Comparison of ENCODE assay signal across 10 mouse cellular contexts in genomic region chr14:122449601-122450495, GRCm38 (mm10). TPM values are rescaled to one million over a fixed set of nuclear protein-coding genes. Genes with fewer than 3 reads are reported as not detected.
A peak's percentile ranks its signal among the peaks of the same experiment; 100 is the strongest.
DNase-seq lines count a peak whose midpoint lies in the region; ATAC-seq and TF ChIP-seq lines count a peak whose summit lies in the region.
"Had no signal": no experiment of that assay in that cellular context is flagged by ENCODE, and none has a peak within 500 bp of the region (broad histone marks: within the 10 kb centered on the region; RNA-seq: fewer than 3 reads in every experiment).

No protein-coding gene starts in this region.

- H3K4me1 ChIP-seq in heart, embryonic 16.5 days (ENCODE audit: control insufficient read depth, insufficient read depth, low read length), result 0 out of 2 replicates have a peak, but pooled peaks cover 9% of the 10 kb centered on the region
- H3K4me1 ChIP-seq in cerebellum, adult 2 months (ENCODE audit: control insufficient read depth, insufficient read depth, low read length), result peaks cover 18% of the 10 kb centered on the region
- H3K4me1 ChIP-seq in midbrain, embryonic 14.5 days (ENCODE audit: control insufficient read depth, insufficient read depth, low read length), result peaks cover 26% of the 10 kb centered on the region; the same call in 1 of the 2 replicates
- peaks cover 2% of the 10 kb centered on the region; the same call in 1 of the 2 replicates for H3K4me1 ChIP-seq in lung, adult 2 months (ENCODE audit: control insufficient read depth, insufficient read depth, low read length)

- TF ChIP-seq POLR2A in cerebellum, adult 2 months (IDR thresholded peaks at IDR 0.05; ENCODE audit: borderline replicate concordance, insufficient read depth, low read length), result no peak
- TF ChIP-seq POLR2A in lung, adult 2 months (IDR thresholded peaks at IDR 0.05; ENCODE audit: borderline replicate concordance, extremely low read depth, low read depth, low read length), result no peak

- no peak for TF ChIP-seq CTCF in cerebellum, adult 2 months (IDR thresholded peaks at IDR 0.05; ENCODE audit: borderline replicate concordance, insufficient read depth, low read depth, low read length)
- no peak for TF ChIP-seq CTCF in lung, adult 2 months (IDR thresholded peaks at IDR 0.05; ENCODE audit: insufficient read depth, low read length)

- peak overlapping the region; percentile 50 for H3K4me3 ChIP-seq in heart, embryonic 16.5 days (ENCODE audit: low read length)
- H3K4me3 ChIP-seq in cerebellum, adult 2 months (replicated peaks; ENCODE audit: insufficient read depth, low read depth, low read length), result peak overlapping the region; percentile 57
- peak overlapping the region; percentile 29 for H3K4me3 ChIP-seq in midbrain, embryonic 14.5 days (replicated peaks; ENCODE audit: low read depth, low read length)
- no peak overlapping the region for H3K4me3 ChIP-seq in lung, adult 2 months (replicated peaks; ENCODE audit: extremely low read depth, low read depth, low read length)
- H3K4me3 ChIP-seq: erythroblast, embryonic 14.5 days had no signal

- H3K36me3 ChIP-seq in heart, embryonic 16.5 days (ENCODE audit: control insufficient read depth, insufficient read depth), result no peaks in the 10 kb centered on the region
- H3K36me3 ChIP-seq in midbrain, embryonic 14.5 days (ENCODE audit: control insufficient read depth, insufficient read depth, low read length), result no peaks in the 10 kb centered on the region

- no peak for ATAC-seq in heart, embryonic 16.5 days (replicated peaks; ENCODE audit: extremely low read depth, insufficient read depth, low FRiP score)
- ATAC-seq in granulocyte monocyte progenitor cell, adult 5-6 weeks (replicated peaks; ENCODE audit: poor library complexity, severe bottlenecking), result 0 out of 2 replicates have a peak, but pooled peaks have one; percentile 9
- ATAC-seq in midbrain, embryonic 14.5 days (ENCODE audit: low FRiP score, low TSS enrichment), result no peak
- ATAC-seq: CD4-positive, CD25-positive, alpha-beta regulatory T cell, adult 4 months had no signal

- H3K27ac ChIP-seq in heart, embryonic 16.5 days (ENCODE audit: low read length), result no peak overlapping the region
- H3K27ac ChIP-seq in cerebellum, adult 2 months (ENCODE audit: insufficient read depth, low read length), result peak overlapping the region; percentile 84
- peak overlapping the region; percentile 57 for H3K27ac ChIP-seq in midbrain, embryonic 14.5 days (replicated peaks; ENCODE audit: low read depth, low read length)

- no peak overlapping the region for H3K9ac ChIP-seq in heart, embryonic 16.5 days (ENCODE audit: low read length)
- H3K9ac ChIP-seq in midbrain, embryonic 14.5 days (replicated peaks; ENCODE audit: low read length), result peak overlapping the region; percentile 39; the same call in 1 of the 2 replicates

- no peak for DNase-seq in heart, adult 11 months
- peak; percentile 44 to 63 for DNase-seq in cerebellum, adult 2 months
- peak; percentile 45 for DNase-seq in midbrain, embryonic 14.5 days
- no peak for DNase-seq in adrenal gland, postnatal 4 days (ENCODE audit: low spot score in 2 of 2)
- DNase-seq in lung, adult 2 months, result no peak
- DNase-seq in ovary, adult 18-20 months (ENCODE audit: low spot score), result no peak

- no peaks in the 10 kb centered on the region for H3K9me3 ChIP-seq in heart, embryonic 16.5 days (replicated peaks; ENCODE audit: control insufficient read depth, low read length)
- no peaks in the 10 kb centered on the region for H3K9me3 ChIP-seq in midbrain, embryonic 14.5 days (ENCODE audit: control insufficient read depth, low read length)

- 5% methylated on average over 29 of the region's 29 CpGs for WGBS in heart, embryonic 16.5 days
- 10% methylated on average over 29 of the region's 29 CpGs for WGBS in cerebellum, adult 2 months
- WGBS in midbrain, embryonic 14.5 days, result 2% methylated on average over 29 of the region's 29 CpGs
- 13% methylated on average over 29 of the region's 29 CpGs for WGBS in lung, adult 2 months

- peak overlapping the region; percentile 73 for H3K4me2 ChIP-seq in heart, embryonic 16.5 days (ENCODE audit: low read depth, low read length)
- H3K4me2 ChIP-seq in midbrain, embryonic 14.5 days (ENCODE audit: low read length), result peak overlapping the region; percentile 63

- peaks cover 64% of the 10 kb centered on the region for H3K27me3 ChIP-seq in heart, embryonic 16.5 days (ENCODE audit: control insufficient read depth, insufficient read depth, low read length)
- no peaks in the 10 kb centered on the region for H3K27me3 ChIP-seq in cerebellum, adult 2 months (ENCODE audit: control insufficient read depth, insufficient read depth, low read length)
- H3K27me3 ChIP-seq in midbrain, embryonic 14.5 days (ENCODE audit: control insufficient read depth, insufficient read depth, low read length), result peaks cover 79% of the 10 kb centered on the region

RNA-seq across cellular contexts. Expression of gene Gm5089, which starts 1.1 kb away (rescaled TPM):
- not detected in 2 replicates for polyA plus RNA-seq in heart, embryonic 16.5 days (2015; fragmentation: Nextera tagmentation; extraction: Ambion mirVana)
- polyA plus RNA-seq in cerebellum, adult 2 months (2012; rRNA removed), result 0.49 TPM in 2 replicates
- not detected in 2 replicates for total RNA-seq in granulocyte monocyte progenitor cell, adult 5-6 weeks (2014; fragmentation: Nextera tagmentation)
- not detected in 2 replicates for total RNA-seq in granulocyte monocyte progenitor cell, adult 5-6 weeks (2017)
- polyA plus RNA-seq in midbrain, embryonic 14.5 days (2014; fragmentation: Nextera tagmentation; extraction: Ambion mirVana), result 0.70 and 0.75 TPM in 2 replicates
- not detected for total RNA-seq in adrenal gland, postnatal 4 days (2021)
- polyA plus RNA-seq in lung, adult 2 months (2012; rRNA removed), result not detected in 2 replicates
- polyA plus RNA-seq: CD4-positive, CD25-positive, alpha-beta regulatory T cell, adult 4 months; erythroblast, embryonic 14.5 days had no signal

RNA-seq across cellular contexts. Expression of gene Zic5, which starts 15.6 kb away (rescaled TPM):
- not detected in 2 replicates for polyA plus RNA-seq in heart, embryonic 16.5 days (2015; fragmentation: Nextera tagmentation; extraction: Ambion mirVana)
- 27.5 and 30.4 TPM in 2 replicates for polyA plus RNA-seq in cerebellum, adult 2 months (2012; rRNA removed)
- total RNA-seq in granulocyte monocyte progenitor cell, adult 5-6 weeks (2014; fragmentation: Nextera tagmentation), result not detected in 2 replicates
- not detected in 2 replicates for total RNA-seq in granulocyte monocyte progenitor cell, adult 5-6 weeks (2017)
- 9.9 and 14.9 TPM in 2 replicates for polyA plus RNA-seq in midbrain, embryonic 14.5 days (2014; fragmentation: Nextera tagmentation; extraction: Ambion mirVana)
- under 1 TPM in 1 of 2 experiments, not detected in 1; 0.40 TPM for total RNA-seq in adrenal gland, postnatal 4 days (2021)
- polyA plus RNA-seq in lung, adult 2 months (2012; rRNA removed), result 0.06 TPM in 1 of 2 replicates, not detected in the other
- polyA plus RNA-seq: CD4-positive, CD25-positive, alpha-beta regulatory T cell, adult 4 months had no signal

RNA-seq across cellular contexts. Expression of gene Zic2, which starts 25.4 kb away (rescaled TPM):
- not detected in 2 replicates for polyA plus RNA-seq in heart, embryonic 16.5 days (2015; fragmentation: Nextera tagmentation; extraction: Ambion mirVana)
- 157 and 186 TPM in 2 replicates for polyA plus RNA-seq in cerebellum, adult 2 months (2012; rRNA removed)
- not detected in 2 replicates for total RNA-seq in granulocyte monocyte progenitor cell, adult 5-6 weeks (2014; fragmentation: Nextera tagmentation)
- total RNA-seq in granulocyte monocyte progenitor cell, adult 5-6 weeks (2017), result not detected in 2 replicates
- 10.3 and 10.8 TPM in 2 replicates for polyA plus RNA-seq in midbrain, embryonic 14.5 days (2014; fragmentation: Nextera tagmentation; extraction: Ambion mirVana)
- total RNA-seq in adrenal gland, postnatal 4 days (2021), result 1 to 10 TPM in 1 of 2 experiments, under 1 TPM in 1; 0.22 to 1.4 TPM
- not detected in 2 replicates for polyA plus RNA-seq in lung, adult 2 months (2012; rRNA removed)
- polyA plus RNA-seq: CD4-positive, CD25-positive, alpha-beta regulatory T cell, adult 4 months; erythroblast, embryonic 14.5 days had no signal

RNA-seq across cellular contexts. Expression of gene Gm10837, which starts 40.5 kb away (rescaled TPM):
- polyA plus RNA-seq in heart, embryonic 16.5 days (2015; fragmentation: Nextera tagmentation; extraction: Ambion mirVana), result not detected in 2 replicates
- polyA plus RNA-seq in cerebellum, adult 2 months (2012; rRNA removed), result 2.7 TPM in 2 replicates
- total RNA-seq in granulocyte monocyte progenitor cell, adult 5-6 weeks (2014; fragmentation: Nextera tagmentation), result not detected in 2 replicates
- not detected in 2 replicates for total RNA-seq in granulocyte monocyte progenitor cell, adult 5-6 weeks (2017)
- 0.38 and 0.72 TPM in 2 replicates for polyA plus RNA-seq in midbrain, embryonic 14.5 days (2014; fragmentation: Nextera tagmentation; extraction: Ambion mirVana)
- total RNA-seq in adrenal gland, postnatal 4 days (2021), result not detected
- not detected in 2 replicates for polyA plus RNA-seq in lung, adult 2 months (2012; rRNA removed)
- polyA plus RNA-seq: CD4-positive, CD25-positive, alpha-beta regulatory T cell, adult 4 months; erythroblast, embryonic 14.5 days had no signal

Comparison
In these comparisons a context has a peak if more than half of its experiments do, and no peak if none do; other contexts are left out.
1. DNase-seq: peak in cerebellum, adult 2 months (2 of 2) and midbrain, embryonic 14.5 days (single experiment); none in heart, adult 11 months (single experiment), adrenal gland, postnatal 4 days (0 of 2), lung, adult 2 months (single experiment) and ovary, adult 18-20 months (single experiment).
2. RNA of gene Zic5, which starts 15.6 kb away (polyA plus RNA-seq): 27.5 to 30.4 TPM in cerebellum, adult 2 months and 9.9 to 14.9 TPM in midbrain, embryonic 14.5 days; 0.06 TPM in lung, adult 2 months and not detected in heart, embryonic 16.5 days; every median in the first group is over 10 times any median in the second.
3. RNA of gene Zic2, which starts 25.4 kb away (polyA plus RNA-seq): 157 to 186 TPM in cerebellum, adult 2 months; 10.3 to 10.8 TPM in midbrain, embryonic 14.5 days, not detected in heart, embryonic 16.5 days and not detected in lung, adult 2 months; every median in the first group is over 10 times any median in the second.